Mouse (Mus musculus) testis, adult 2 months (tissue): ENCODE measurements around the gene Hyal1.

Experiments
- CTCF ChIP-seq: fragments of 200-500 bp; IDR thresholded peaks from 2 replicates; pipeline ENCODE4 v1.5.1; 2012; ENCODE audit warnings: low read depth, mild to moderate bottlenecking, inconsistent platforms, low read length, moderate library complexity; ENCODE audit not compliant: control insufficient read depth, insufficient read depth, insufficient replicate concordance
- POLR2A ChIP-seq: fragments of 200-500 bp; IDR thresholded peaks from 2 replicates; pipeline ENCODE4 v1.6.1; 2012; ENCODE audit warnings: low read depth, mild to moderate bottlenecking, inconsistent platforms, low read length, moderate library complexity; ENCODE audit not compliant: control insufficient read depth

DNA sequence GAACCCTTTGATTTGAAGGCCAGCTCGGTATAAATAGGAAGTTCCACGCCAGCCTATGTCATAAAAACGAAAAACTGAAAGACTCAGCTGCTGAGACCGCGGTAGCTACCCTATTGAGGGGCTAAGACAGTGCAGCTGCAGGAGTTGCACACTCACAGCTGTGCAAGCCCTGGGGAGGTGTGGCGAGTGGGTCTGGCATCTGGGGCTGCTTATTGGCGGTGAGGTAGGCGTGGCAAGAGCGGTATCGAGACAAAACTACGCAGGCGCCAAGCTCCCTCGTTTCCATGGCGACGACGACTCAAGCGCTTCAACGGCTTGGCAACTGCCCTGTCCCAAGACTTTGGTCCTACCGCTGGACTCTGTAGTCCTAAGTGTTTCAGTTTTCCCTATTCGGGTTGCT lies 29.7 kb upstream of the Hyal1 start, which contains the start of gene Zmynd10:
- peak; percentile 86; the same call in 1 of the 2 replicates for TF ChIP-seq POLR2A
- TF ChIP-seq CTCF: no peak
